Mouse (Mus musculus): ENCODE results near the gene Pnrc2. TPM values are rescaled to one million over a fixed set of nuclear protein-coding genes. Genes with fewer than 3 reads are reported as not detected.

The Pnrc2 gene
- polyA plus RNA-seq, 1 experiment from 2014 or later, result 74.9 TPM

DNA sequence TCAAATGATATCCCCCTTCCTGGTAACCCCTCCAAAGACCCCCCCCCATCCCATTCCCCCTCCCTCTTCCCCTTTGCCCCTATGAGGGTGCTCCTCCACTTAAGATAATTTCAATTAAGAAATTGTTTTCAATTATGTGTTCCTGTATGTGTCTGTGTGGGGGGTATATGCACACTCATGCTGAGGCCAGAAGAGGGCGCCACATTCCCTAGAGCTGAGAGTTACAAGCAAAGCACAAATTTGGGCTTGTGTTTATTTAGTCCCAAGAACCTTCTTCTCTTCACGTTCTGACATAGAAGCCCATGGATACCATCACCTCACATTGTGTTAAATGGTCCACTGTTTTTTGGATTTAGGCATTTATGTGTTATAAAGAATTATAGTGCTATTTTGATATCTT lies 50.4 kb downstream of the Pnrc2 start:
- Histone ChIP-seq H3K4me3 (ENCODE audit: low read depth, low read length) (no peak overlapping the region), H3K36me3 (ENCODE audit: control insufficient read depth, insufficient read depth) (no peaks in the 10 kb centered on the region), H3K27me3 (ENCODE audit: control insufficient read depth, insufficient read depth, low read depth, low read length) (no peaks in the 10 kb centered on the region), H3K27ac (ENCODE audit: low read length) (no peak overlapping the region), H3K4me1 (ENCODE audit: control insufficient read depth, low read depth, low read length) (no peaks in the 10 kb centered on the region; the same call in 1 of the 2 replicates), H3K4me2 (ENCODE audit: low read depth, low read length) (no peak overlapping the region), H3K9me3 (replicated peaks; ENCODE audit: control insufficient read depth, low read length) (no peaks in the 10 kb centered on the region), H3K9ac (ENCODE audit: low read depth, low read length) (no peak overlapping the region)
- 55% methylated on average over 2 of the region's 2 CpGs for WGBS (ENCODE audit: insufficient replicate concordance)
- ATAC-seq (ENCODE audit: low read depth), result no peak

DNA sequence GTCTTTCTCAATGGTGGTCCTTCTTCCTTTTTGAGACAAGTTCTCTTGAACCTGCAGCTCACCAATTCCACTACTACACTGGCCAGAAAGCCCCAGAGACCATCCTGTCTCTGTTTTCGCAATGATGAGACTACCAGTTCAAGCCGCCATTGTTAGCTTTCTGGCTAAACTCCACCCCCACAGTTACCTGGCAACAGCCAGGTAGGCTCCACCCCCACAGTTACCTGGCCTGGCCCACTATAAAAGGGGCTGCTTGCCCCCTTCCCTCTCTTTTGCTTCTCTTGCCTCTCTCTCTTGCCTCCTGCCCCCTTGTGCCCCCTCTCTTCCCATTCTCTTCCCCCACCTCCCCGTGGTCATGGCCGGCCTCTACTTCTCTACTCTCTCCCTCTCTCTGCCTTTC lies 51.9 kb downstream of the Pnrc2 start:
- ATAC-seq (ENCODE audit: low read depth), result no peak
- H3K27ac ChIP-seq (ENCODE audit: low read length), result no peak overlapping the region
- WGBS (ENCODE audit: insufficient replicate concordance), result 80% methylated on average over 4 of the region's 4 CpGs
- H3K4me2 ChIP-seq (ENCODE audit: low read depth, low read length), result no peak overlapping the region
- no peak overlapping the region for H3K9ac ChIP-seq (ENCODE audit: low read depth, low read length)
- H3K27me3 ChIP-seq (ENCODE audit: control insufficient read depth, insufficient read depth, low read depth, low read length), result no peaks in the 10 kb centered on the region
- H3K4me1 ChIP-seq (ENCODE audit: control insufficient read depth, low read depth, low read length), result peaks cover 12% of the 10 kb centered on the region
- H3K36me3 ChIP-seq (ENCODE audit: control insufficient read depth, insufficient read depth), result no peaks in the 10 kb centered on the region
- no peak overlapping the region for H3K4me3 ChIP-seq (ENCODE audit: low read depth, low read length)
- no peaks in the 10 kb centered on the region for H3K9me3 ChIP-seq (replicated peaks; ENCODE audit: control insufficient read depth, low read length)

Other genes with a start within 250 kb of the Pnrc2 start
- gene Ifnlr1, start 187.6 kb downstream of the Pnrc2 start, polyA plus RNA-seq (2015; fragmentation: Nextera tagmentation; extraction: Ambion mirVana), result 0.19 and 0.31 TPM in 2 replicates
- 0.34 and 0.50 TPM in 2 replicates for gene Il22ra1, start 145.7 kb downstream of the Pnrc2 start, polyA plus RNA-seq (2015; fragmentation: Nextera tagmentation; extraction: Ambion mirVana)
- gene Myom3, start 114.1 kb downstream of the Pnrc2 start, polyA plus RNA-seq (2015; fragmentation: Nextera tagmentation; extraction: Ambion mirVana), result 0.35 and 0.72 TPM in 2 replicates
- 81.8 and 90.3 TPM in 2 replicates for gene Srsf10, start 18.1 kb downstream of the Pnrc2 start, polyA plus RNA-seq (2015; fragmentation: Nextera tagmentation; extraction: Ambion mirVana)
- gene Cnr2, start 21.5 kb upstream of the Pnrc2 start, polyA plus RNA-seq (2015; fragmentation: Nextera tagmentation; extraction: Ambion mirVana), result 2.9 TPM in 2 replicates
- gene Fuca1, start 46.9 kb upstream of the Pnrc2 start, polyA plus RNA-seq (2015; fragmentation: Nextera tagmentation; extraction: Ambion mirVana), result 22.7 and 28.0 TPM in 2 replicates
- gene Hmgcl, start 72.6 kb upstream of the Pnrc2 start, polyA plus RNA-seq (2015; fragmentation: Nextera tagmentation; extraction: Ambion mirVana), result 105 and 107 TPM in 2 replicates
- 34.5 and 37.6 TPM in 2 replicates for gene Gale, start 89.9 kb upstream of the Pnrc2 start, polyA plus RNA-seq (2015; fragmentation: Nextera tagmentation; extraction: Ambion mirVana)
- 37.0 and 39.9 TPM in 2 replicates for gene Lypla2, start 98.8 kb upstream of the Pnrc2 start, polyA plus RNA-seq (2015; fragmentation: Nextera tagmentation; extraction: Ambion mirVana)
- gene Pithd1, start 113.4 kb upstream of the Pnrc2 start, polyA plus RNA-seq (2015; fragmentation: Nextera tagmentation; extraction: Ambion mirVana), result 61.4 and 63.3 TPM in 2 replicates
- gene Eloa, start 147.9 kb upstream of the Pnrc2 start, polyA plus RNA-seq (2015; fragmentation: Nextera tagmentation; extraction: Ambion mirVana), result 29.1 and 29.4 TPM in 2 replicates
- 216 and 219 TPM in 2 replicates for gene Rpl11, start 179.6 kb upstream of the Pnrc2 start, polyA plus RNA-seq (2015; fragmentation: Nextera tagmentation; extraction: Ambion mirVana)